Mouse (Mus musculus) bone marrow, adult 2 months (tissue): Measurements from ENCODE around the gene Cubn.

Experiments used
- CTCF ChIP-seq: fragments of 200-500 bp; IDR thresholded peaks from 2 replicates; pipeline ENCODE4 v1.5.1; 2011; ENCODE audit warnings: low read length, control low read depth; ENCODE audit not compliant: control insufficient read depth, insufficient read depth
- POLR2A ChIP-seq: fragments of 200-500 bp; IDR thresholded peaks from 2 replicates; pipeline ENCODE4 v1.6.1; 2011; ENCODE audit warnings: low read depth, mild to moderate bottlenecking, control low read depth, low read length, borderline replicate concordance; ENCODE audit not compliant: control insufficient read depth

DNA sequence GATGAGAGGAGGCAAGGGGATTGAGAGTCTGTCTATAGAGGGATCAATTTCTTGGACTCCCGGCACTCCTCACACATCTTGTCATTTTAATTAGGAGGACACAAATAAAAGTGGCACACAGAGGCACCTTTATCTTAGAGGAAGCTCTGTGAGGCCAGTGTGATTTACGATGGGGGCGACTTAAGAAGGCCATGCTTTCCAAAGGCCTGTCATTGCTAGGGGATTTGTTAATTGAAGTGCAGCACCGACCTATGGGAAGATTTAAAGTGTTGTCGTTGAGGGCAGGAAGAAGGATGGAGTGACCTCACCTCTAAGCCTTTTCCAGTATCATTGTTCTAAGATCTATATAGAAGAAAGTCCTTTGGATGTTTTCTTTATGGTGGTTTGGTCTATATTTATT lies 9.9 kb upstream of the Cubn start:
- TF ChIP-seq CTCF (no peak), POLR2A (no peak)
